Mouse (Mus musculus) effector memory CD4-positive, alpha-beta T cell, adult 5 months (primary cell): Measurements from ENCODE around the gene Apoc4. TPM values are rescaled to one million over a fixed set of nuclear protein-coding genes. Genes with fewer than 3 reads are reported as not detected.

ENCODE experiments used
- polyA plus RNA-seq: library from polyadenylated mRNA; unstranded; fragments of 100-300 nt; shearing (Covaris generic); gene quantifications from one replicate; pipeline ENCODE4 v1.2.1, GENCODE M21; 2017

Gene Apoc4
- not detected for polyA plus RNA-seq

GRCm38 (mm10) chr7:19681202-19681694, at the start of gene Apoc4, which contains the start of gene Gm44805:
Gene Apoc4 (minus strand): TSS chr7:19681479.
Gene Gm44805 (minus strand): TSS chr7:19681423.

DNA sequence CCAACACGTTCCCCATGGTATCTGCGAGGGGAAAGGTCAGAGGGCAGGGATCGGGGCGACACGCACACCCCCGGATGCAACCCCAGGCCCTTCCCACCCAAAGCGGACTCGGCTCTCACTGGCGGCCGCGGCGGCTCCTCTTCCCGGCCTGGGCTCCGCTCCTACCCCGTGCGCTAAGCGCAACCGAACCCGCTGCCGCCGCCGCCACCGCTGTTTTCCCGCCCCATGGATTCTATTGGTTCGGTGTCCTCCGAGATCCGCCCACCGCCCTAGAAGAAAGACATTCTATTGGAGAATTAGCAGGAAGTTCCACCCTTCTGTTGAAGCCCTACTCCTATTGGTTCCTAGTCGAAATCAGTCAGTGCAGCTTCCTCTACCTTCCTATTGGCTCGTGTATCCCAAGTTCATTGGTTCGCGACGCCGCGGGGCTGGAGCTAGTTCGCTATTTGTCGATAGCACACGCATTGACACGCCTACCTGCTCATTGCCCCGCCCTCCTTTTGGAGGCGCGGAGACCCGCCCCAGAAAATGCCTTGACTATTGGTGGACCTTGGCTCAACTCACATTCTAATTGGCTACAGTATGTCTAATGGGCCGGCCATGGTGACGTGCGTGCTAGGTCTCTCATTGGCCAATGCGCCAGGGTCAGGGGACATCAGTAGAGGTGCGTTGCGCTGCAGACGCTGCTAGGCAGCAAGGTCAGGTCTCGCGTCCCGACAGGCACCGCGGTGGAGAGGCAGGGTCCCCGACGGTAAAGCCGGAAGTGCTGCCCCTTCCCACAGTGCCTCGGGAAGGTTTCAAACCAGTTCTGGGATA, 34.2 kb upstream of the Apoc4 start, which contains the start of gene Tomm40:
TSS of gene Tomm40 (minus strand) at position 200 of the 816 bp plus-strand sequence.

DNA sequence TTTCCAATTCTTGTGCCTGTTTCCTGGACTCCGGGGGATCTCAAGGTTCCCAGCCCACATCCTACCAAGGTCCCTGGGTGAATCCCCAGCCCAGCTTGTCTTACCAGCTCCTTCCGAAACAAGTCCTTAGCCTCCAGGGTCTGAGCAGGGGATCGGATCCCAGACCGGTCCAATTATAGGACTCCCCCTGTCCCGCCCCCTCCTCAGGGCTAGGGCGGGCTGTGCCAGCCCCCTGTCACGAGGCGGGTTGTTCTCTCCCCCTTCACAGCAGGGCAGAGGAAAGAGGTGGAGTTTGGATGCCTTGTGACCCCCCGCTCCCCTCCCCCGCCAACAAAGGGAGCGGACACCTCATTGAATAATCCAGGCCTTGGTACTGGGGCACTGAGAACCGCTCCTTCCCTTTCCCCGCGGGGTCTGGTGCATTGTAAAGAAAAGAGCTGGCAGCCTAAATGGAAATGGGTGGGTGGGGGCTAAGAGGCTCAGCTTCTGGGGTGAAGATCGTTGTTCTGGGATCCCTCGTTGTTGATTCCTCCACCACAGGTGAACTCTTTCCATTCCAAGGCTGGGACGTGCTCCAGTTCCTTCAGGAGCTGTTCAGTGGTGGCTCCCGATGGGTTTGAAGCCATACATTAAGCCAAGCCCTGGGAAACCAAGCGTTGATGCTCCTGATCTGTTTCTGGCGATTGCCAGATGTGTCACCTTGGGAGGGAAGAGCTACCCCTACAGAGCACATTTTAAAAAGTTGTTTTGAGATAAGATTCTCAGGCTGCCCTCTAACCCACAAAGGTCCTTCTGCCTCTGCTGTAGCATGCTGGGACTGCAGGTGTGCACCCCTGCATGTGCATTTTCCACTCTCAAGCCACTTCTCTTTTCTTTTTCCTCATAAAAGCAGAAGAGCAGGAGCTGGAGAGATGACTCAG, 17.9 kb upstream of the Apoc4 start, which contains the start of gene Apoe:
TSS of gene Apoe (minus strand) at position 282 of the 920 bp plus-strand sequence.

DNA sequence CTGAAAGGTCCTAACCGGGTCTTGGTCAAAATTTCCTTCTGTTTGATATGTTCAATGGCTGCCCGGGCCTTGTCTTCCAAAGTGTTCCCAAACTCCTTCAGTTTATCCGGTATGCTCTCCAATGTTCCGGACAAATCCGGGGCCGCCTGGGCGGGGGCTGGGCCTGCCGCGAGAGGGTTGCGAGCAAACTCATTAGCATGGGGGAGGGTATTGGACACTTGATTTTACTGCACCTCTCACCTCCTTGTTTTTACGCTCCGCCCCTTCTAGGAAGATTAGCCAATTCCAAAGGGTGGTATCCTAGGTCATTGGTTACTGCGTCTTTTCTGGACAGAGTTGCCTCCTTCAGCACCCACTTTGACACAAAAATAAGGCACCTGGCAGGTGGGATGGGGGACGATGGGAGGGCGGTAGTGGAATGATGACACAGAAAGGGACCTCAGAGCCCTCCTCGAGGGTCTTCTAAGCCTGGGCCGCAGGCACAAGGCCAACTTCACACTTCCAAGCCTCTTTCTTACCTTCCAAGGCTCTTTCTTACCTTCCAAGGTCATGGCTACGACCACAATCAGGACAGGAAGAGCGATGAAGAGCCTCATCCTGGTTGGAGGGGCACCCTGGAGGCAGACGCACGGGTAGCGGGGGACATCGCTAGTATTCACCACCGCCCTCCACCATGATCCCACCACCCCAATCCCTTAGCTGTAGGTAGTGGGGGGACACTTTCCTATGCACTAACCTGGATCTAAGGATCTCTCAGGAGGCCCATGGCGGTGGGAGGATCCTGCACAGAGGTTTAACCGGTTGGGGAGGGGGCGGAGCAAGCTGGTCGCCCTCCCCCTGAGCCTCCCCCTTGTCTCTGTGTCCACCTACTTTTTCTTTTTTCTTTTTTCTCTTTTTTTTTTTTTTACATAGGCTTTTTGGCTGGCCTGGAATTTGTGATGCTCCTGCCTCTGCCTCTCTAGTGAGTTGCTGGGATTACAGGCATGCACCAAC, 10.9 kb upstream of the Apoc4 start, which contains the start of gene Apoc1:
TSS of gene Apoc1 (minus strand) at position 788 of the 993 bp plus-strand sequence.

DNA sequence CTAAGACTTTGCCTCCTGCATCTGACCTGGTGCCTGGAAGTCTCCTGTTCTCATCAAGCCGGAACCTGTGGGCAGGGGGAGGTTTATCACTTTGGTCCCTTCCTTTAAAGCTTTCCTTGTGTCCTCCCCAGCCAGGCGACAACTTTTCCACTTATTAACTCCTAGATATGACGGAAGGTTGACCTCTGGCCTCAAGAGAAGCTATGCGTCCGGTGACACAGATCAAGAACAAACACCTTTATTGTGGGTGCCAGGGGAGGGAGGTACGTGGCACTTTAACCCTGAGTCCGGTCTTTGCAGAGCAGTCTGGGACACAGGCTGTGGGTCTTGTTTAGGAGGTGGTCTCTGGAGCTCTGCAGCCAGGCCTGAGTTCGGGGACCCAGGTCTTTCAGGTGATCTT, 3.4 kb downstream of the Apoc4 start, which contains the start of gene Apoc2:
TSS of gene Apoc2 (minus strand) at position 70 of the 400 bp plus-strand sequence.

DNA sequence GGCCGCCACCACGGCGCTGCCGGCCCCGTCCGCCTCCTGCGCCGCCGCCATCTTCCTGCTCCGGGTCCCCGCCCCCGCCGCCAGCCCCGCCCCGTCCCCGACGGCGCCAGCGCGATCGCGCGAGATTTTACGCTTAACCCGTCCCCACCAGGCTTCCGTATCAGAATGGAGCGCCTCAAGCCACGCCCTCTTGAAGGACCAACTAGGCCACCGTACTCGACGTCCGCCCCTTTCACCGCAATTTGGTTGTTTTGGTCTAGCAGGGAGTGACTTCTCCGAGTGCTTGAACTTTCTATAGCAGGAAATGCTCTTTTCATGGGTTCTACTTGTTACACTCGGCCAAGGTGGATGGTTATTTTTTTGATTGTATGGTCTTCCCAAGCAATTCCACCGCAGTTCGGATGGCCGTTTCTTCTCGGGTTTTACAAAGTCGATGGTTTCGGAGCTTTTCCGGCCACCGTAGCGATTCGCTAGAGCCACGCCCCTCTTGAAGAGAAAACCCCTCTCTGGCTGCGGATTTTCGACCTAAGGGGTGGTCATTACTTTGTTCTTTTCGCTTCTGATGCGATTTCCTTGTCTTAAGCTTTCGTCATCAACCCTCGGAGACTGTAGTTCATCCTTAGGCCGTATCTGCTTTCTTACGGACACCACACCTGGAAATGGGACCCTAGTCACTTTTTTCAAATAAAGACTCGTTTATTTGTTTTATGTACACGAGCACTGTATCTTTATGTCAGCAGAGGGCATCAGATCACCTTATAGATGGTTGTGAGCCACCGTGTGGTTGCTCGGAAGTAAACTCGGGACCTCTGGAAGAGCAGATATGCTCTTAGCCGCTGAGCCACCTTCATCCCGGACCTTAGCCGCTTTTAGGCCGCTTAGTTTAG, 16.1 kb downstream of the Apoc4 start, which contains the start of gene Clptm1:
TSS of gene Clptm1 (minus strand) at position 79 of the 887 bp plus-strand sequence.

GRCm38 (mm10) chr7:19629361-19629734, 51.9 kb downstream of the Apoc4 start, which contains the start of gene Relb:
Gene Relb (minus strand): TSS chr7:19629438.

Other genes with a start within 250 kb of the Apoc4 start
- 6.2 TPM for gene Mark4, start 222.7 kb downstream of the Apoc4 start, polyA plus RNA-seq
- gene Exoc3l2, start 218.1 kb downstream of the Apoc4 start, polyA plus RNA-seq = not detected
- 4.3 TPM for gene Bloc1s3, start 173.1 kb downstream of the Apoc4 start, polyA plus RNA-seq
- gene Trappc6a, start 173.1 kb downstream of the Apoc4 start, polyA plus RNA-seq = 43.9 TPM
- gene Nkpd1, start 163.6 kb downstream of the Apoc4 start, polyA plus RNA-seq = not detected
- gene Ppp1r37, start 118.4 kb downstream of the Apoc4 start, polyA plus RNA-seq = 16.7 TPM
- gene Zfp296, start 104.2 kb downstream of the Apoc4 start, polyA plus RNA-seq = 1.1 TPM
- gene Gemin7, start 103.9 kb downstream of the Apoc4 start, polyA plus RNA-seq = 79.8 TPM
- 50.9 TPM for gene Clasrp, start 77.0 kb downstream of the Apoc4 start, polyA plus RNA-seq
- gene Relb, start 52.0 kb downstream of the Apoc4 start, polyA plus RNA-seq = 177 TPM
- 116 TPM for gene Clptm1, start 16.4 kb downstream of the Apoc4 start, polyA plus RNA-seq
- not detected for gene Apoc2, start 3.5 kb downstream of the Apoc4 start, polyA plus RNA-seq
- gene Gm44805, start 56 bp downstream of the Apoc4 start, polyA plus RNA-seq = not detected
- not detected for gene Apoc1, start 11.2 kb upstream of the Apoc4 start, polyA plus RNA-seq
- gene Apoe, start 17.7 kb upstream of the Apoc4 start, polyA plus RNA-seq = 4.2 TPM
- 58.7 TPM for gene Tomm40, start 34.0 kb upstream of the Apoc4 start, polyA plus RNA-seq
- gene Nectin2, start 69.0 kb upstream of the Apoc4 start, polyA plus RNA-seq = not detected
- 0.75 TPM for gene Bcam, start 89.5 kb upstream of the Apoc4 start, polyA plus RNA-seq
- gene Cblc, start 115.3 kb upstream of the Apoc4 start, polyA plus RNA-seq = not detected
- 112 TPM for gene Bcl3, start 141.3 kb upstream of the Apoc4 start, polyA plus RNA-seq
- not detected for gene Gm19345, start 170.5 kb upstream of the Apoc4 start, polyA plus RNA-seq
- not detected for gene Ceacam16, start 179.8 kb upstream of the Apoc4 start, polyA plus RNA-seq
- not detected for gene Ceacam19, start 206.5 kb upstream of the Apoc4 start, polyA plus RNA-seq
- gene Pvr, start 239.7 kb upstream of the Apoc4 start, polyA plus RNA-seq = 56.6 TPM